Mouse (Mus musculus) ES-E14 (cell line): ENCODE measurements at regions not wholly inside any gene's neighbourhood (a gene's known extent, or its start where the extent isn't known, plus 50 kb on each side); places are given as distances from the start of the nearest gene placed in this dataset.

Experiments
- CHD2 ChIP-seq: IDR thresholded peaks from 2 replicates; pipeline ENCODE4 v1.6.1; 2014; ENCODE audit warnings: mild to moderate bottlenecking, low read depth, low read length, inconsistent platforms
- HCFC1 ChIP-seq: IDR thresholded peaks from 2 replicates; pipeline ENCODE4 v1.6.1; 2012; ENCODE audit warnings: low read length, inconsistent platforms, borderline replicate concordance; ENCODE audit not compliant: insufficient read depth
- ZNF384 ChIP-seq: IDR thresholded peaks from 2 replicates; pipeline ENCODE4 v1.6.1; 2012; ENCODE audit warnings: low read depth, low read length, inconsistent platforms

DNA sequence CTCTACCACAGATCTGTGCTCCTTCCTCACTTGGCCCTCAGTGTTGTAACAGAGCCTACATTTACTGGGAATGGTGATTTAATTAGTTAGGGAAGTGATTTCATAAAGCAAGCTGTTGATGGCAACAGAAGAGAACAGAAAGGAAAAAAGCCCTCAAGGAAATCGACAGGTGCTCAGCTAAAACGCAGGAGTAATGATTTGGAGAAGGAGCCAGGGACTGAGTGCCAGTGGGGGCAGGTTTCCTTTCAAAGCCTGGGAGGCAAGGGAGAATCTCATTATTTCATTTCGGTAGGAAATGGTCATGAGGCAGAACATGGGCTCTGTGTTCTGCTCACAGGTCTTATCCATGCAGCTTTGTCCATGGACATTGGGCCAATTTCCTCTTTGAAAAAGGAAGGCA, 101.3 kb upstream of the Xcl1 start:
- TF ChIP-seq HCFC1: no peak
- TF ChIP-seq CHD2: no peak
- TF ChIP-seq ZNF384: no peak
